21 mouse cellular contexts compared by ENCODE assay signal in the genomic region with DNA sequence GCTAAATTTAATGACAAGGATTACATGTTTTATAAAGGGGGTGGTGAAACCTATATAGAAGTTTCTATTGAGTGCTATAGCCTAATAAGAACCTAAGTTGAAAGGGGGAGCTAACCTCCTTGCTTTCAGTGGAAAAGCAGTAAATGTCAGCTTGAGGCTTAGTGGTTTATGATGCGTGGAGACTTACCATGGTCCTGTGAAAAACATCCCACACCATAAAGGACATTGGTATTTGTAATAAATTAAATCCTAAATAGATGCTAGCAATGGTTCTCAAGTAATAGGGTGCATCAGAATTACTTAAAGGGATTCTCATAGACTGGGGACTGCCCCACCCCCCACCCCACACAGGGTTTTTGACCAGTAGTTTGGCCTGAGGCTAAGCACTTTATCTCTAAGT.
"Had no signal": no experiment of that assay in that cellular context is flagged by ENCODE, and none has a peak within 500 bp of the region (broad histone marks: within the 10 kb centered on the region; RNA-seq: fewer than 3 reads in every experiment).

No protein-coding gene starts in this region.

- H3K27ac ChIP-seq: liver, embryonic 15.5 days; lung, embryonic 15.5 days; macrophage; midbrain, embryonic 10.5 days; midbrain, embryonic 12.5 days; neural tube, embryonic 13.5 days; stomach, embryonic 15.5 days; stomach, postnatal 0 days had no signal

- H3K9ac ChIP-seq: liver, embryonic 15.5 days; liver, postnatal 0 days; lung, embryonic 15.5 days; midbrain, embryonic 12.5 days; neural tube, embryonic 13.5 days; stomach, embryonic 15.5 days had no signal

- H3K4me3 ChIP-seq: liver, embryonic 15.5 days; lung, embryonic 15.5 days; megakaryocyte, embryonic 14.5 days; midbrain, embryonic 10.5 days; midbrain, embryonic 12.5 days; myocyte; neural tube, embryonic 13.5 days; stomach, embryonic 15.5 days had no signal

- H3K4me1 ChIP-seq: liver, embryonic 15.5 days; lung, embryonic 15.5 days; megakaryocyte, embryonic 14.5 days; midbrain, embryonic 10.5 days; midbrain, embryonic 12.5 days; neural tube, embryonic 13.5 days; stomach, embryonic 15.5 days had no signal

- H3K4me2 ChIP-seq: liver, embryonic 15.5 days; lung, embryonic 15.5 days; midbrain, embryonic 12.5 days; neural tube, embryonic 13.5 days; stomach, embryonic 15.5 days had no signal

- DNase-seq: liver, postnatal 0 days; lung, adult 2 months; lung, postnatal 14 days; lung, postnatal 36 days; midbrain, embryonic 14.5 days; right cerebral cortex, postnatal 14 days; thymus, adult 2 months; thymus, postnatal 25 days; thymus, postnatal 4 days had no signal

- ATAC-seq: liver, postnatal 0 days; lung, postnatal 0 days; midbrain, embryonic 16.5 days had no signal

- H3K9me3 ChIP-seq: liver, embryonic 15.5 days; lung, embryonic 15.5 days; megakaryocyte, embryonic 14.5 days; midbrain, embryonic 10.5 days; midbrain, embryonic 12.5 days; neural tube, embryonic 13.5 days; stomach, embryonic 15.5 days had no signal

- H3K27me3 ChIP-seq: liver, embryonic 15.5 days; lung, embryonic 15.5 days; megakaryocyte, embryonic 14.5 days; midbrain, embryonic 12.5 days; neural tube, embryonic 13.5 days; stomach, embryonic 15.5 days had no signal

- H3K36me3 ChIP-seq: liver, embryonic 15.5 days; lung, embryonic 15.5 days; midbrain, embryonic 10.5 days; midbrain, embryonic 12.5 days; neural tube, embryonic 13.5 days; stomach, embryonic 15.5 days had no signal
